Mouse (Mus musculus) megakaryocyte, adult 5-6 weeks (primary cell): ENCODE data around the gene Tarsl2. TPM values are rescaled to one million over a fixed set of nuclear protein-coding genes. Genes with fewer than 3 reads are reported as not detected.

Experiments used
- ATAC-seq: 2 replicates; pipeline ENCODE4 v1.8.0; 2016; ENCODE audit warnings: mild to moderate bottlenecking, inconsistent platforms; ENCODE audit not compliant: poor library complexity, severe bottlenecking
- total RNA-seq, 2 experiments: library from RNA; stranded (forward) in 1 of 2; stranded (reverse) in 1 of 2; fragments of 153-499, 151-499 nt in 1 of 2; fragments of 221-1000, 200-1000 nt in 1 of 2; gene quantifications; 2 replicates each; pipeline versions ENCODE4 v1.2.3 to v1.2.4; 2015 to 2017

The Tarsl2 gene
- total RNA-seq, 2 experiments from 2014 or later, result 3.4 to 11.6 TPM

DNA sequence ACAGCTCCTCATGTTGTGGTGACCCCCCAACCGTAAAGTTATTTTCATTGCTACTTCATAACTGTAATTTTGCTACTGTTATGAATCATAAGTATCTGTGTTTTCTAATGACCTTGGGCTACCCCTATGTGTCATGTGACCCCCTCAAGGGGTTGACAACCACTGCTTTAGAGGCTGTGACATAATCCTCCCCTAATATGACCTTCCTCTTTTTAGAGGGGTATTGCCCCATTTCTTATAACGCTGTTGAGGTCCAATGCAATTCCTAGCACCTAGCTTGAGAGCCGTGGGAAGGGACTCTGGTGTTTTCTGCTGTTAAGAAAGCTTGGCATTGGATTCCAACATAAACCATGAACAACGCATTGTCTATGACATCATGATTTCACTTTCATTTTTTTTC lies 6.0 kb downstream of the Tarsl2 start:
- ATAC-seq, result peak; percentile 62

GRCm38 (mm10) chr7:65657490-65658120 lies 12.9 kb downstream of the Tarsl2 start:
- ATAC-seq, result no peak

DNA sequence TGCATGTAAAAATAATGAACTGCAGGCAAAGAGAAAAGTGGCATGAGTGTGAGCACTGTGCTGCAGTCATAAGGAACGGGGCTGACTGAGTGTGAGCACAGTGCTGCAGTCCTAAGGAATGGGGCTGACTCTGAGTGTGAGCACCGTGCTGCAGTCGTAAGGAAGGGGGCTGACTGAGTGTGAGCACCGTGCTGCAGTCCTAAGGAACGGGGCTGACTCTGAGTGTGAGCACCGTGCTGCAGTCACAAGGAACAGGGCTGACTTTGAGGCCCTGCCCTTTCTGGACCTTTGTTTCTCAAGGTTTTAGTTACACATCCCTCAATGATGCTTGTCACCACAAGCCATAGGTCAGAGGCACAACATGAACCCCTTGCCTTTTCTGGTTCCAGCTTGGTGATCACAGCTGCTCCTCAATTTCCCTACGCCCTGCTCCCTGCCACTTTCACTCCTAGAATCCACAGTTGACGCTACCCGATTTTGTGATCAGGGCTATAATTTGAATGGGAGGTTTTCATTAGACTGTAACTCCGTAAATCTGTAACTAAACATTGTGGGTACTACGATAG lies 18.6 kb downstream of the Tarsl2 start:
- ATAC-seq, result no peak

DNA sequence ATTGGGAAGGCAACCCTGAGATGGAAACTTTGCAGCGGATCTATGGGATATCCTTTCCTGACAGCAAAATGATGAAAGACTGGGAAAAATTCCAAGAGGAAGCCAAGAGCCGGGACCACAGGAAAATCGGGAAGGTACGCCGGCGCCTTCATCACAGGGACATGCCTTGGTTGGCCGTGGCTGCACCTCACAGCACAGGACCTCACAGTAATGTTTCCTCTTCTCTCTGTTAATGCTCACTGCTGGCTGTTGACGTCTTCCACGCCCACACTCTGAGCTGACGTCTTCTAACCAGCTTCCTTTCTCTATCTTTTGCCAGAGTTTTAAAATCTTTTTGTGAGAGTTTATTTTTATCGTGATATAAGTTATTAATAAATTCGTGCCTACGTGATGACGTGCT lies 19.2 kb downstream of the Tarsl2 start:
- ATAC-seq, result no peak

DNA sequence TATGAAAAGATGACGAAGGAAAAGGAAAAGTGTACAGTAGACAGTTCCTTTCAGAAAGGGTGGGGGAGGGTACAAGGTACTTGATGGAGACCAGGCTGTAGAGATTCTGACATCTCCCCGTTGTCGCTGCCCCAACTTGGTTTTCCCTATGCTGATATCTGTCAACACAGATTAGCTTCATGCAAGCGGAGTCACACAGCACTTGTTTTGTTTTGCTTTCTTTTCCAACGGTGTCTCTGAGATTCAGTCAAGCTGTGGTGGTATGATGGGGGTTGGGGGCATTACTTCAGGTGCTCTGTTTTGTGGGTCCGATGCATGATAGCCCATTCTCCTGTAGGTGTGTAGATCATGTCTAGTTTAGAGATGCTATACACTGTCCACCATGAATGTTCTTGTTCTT lies 22.8 kb downstream of the Tarsl2 start:
- no peak for ATAC-seq

GRCm38 (mm10) chr7:65678050-65678449 lies 33.4 kb downstream of the Tarsl2 start:
- no peak for ATAC-seq

DNA sequence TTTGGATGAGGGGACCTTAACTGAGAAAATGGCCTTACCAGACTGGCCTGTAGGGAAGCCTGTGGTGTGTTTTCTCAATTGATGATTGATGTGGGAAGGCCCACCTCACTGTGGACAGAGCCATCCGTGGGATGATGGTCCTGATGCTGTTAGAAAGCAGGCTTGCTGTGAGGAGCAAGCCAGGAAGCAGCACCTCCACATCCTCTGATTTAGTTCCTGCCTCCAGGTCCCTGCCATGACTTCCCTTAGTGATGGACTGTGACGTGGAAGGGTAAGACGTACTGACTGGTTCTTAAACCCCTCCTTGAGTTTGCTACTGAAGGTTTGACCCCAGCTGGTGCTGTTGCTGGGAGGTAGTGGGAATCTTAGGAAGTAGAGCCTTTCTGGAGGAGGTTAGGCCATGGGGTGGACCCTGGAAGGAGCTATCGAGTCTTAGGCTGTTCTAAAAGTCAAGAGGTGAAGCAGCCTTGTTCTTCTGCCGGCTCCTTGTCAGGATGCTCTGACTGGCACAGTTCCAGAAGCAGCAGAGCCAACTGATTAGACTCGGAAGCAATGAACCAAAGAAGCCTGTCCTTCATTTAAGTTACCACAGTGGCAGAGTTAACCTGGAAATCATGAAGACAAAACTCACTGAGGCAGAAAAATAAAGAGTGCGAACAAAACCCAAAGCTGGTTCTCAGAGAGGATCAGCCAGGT lies 34.4 kb downstream of the Tarsl2 start:
- no peak for ATAC-seq

DNA sequence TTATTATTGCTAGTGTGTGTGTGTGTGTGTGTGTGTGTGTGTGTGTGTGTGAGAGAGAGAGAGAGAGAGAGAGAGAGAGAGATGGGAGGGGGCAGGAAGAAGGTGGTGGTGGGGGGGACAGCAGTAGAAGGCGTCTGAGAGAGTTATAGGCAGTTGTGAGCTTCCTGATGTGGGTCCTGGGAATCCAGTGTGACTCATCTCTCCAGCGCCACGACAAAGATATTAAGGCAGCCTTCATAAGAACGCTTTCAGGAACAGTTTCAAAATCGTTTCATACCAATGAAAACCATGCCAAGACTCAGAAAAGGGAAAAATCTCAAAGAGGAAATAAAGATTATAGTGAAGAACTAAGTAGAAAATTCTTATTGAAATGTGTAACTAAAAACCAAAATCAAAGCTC lies 36.5 kb downstream of the Tarsl2 start:
- no peak for ATAC-seq

DNA sequence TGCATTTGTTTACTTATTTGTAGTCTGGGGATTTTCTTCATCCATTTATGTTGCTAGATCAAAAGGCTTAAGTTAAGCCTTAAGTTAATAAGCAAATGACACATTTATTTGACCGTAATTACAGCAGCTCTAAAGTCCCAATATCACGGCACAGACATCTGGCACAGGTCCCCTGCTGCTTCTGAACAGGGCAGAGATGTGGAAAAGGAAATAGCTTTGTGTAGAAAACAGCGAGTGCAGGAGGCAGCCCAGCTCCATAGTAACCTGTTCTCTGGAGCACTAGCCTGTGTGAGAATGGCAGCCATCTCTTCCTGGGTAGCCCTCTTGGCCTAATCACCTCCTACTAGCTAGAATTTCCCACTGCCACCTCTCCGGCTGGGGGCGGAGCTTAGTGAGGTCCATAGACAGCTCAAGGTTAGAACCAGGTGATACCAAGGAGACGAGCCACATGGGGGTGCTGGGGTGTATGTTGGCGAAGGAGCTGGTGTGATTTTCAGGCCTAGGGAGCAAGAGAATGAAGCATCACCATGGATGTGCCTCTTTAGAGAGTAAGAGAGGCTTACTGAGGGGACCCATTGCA lies 39.6 kb downstream of the Tarsl2 start:
- ATAC-seq, result no peak

- ATAC-seq, result no peak
Observed at GRCm38 (mm10) chr7:65686664-65687063, 42.0 kb downstream of the Tarsl2 start.

- no peak for ATAC-seq
Observed at GRCm38 (mm10) chr7:65690869-65691268, 46.2 kb downstream of the Tarsl2 start, which contains the start of gene Tm2d3. Gene Tm2d3 (plus strand): TSS chr7:65691169.

DNA sequence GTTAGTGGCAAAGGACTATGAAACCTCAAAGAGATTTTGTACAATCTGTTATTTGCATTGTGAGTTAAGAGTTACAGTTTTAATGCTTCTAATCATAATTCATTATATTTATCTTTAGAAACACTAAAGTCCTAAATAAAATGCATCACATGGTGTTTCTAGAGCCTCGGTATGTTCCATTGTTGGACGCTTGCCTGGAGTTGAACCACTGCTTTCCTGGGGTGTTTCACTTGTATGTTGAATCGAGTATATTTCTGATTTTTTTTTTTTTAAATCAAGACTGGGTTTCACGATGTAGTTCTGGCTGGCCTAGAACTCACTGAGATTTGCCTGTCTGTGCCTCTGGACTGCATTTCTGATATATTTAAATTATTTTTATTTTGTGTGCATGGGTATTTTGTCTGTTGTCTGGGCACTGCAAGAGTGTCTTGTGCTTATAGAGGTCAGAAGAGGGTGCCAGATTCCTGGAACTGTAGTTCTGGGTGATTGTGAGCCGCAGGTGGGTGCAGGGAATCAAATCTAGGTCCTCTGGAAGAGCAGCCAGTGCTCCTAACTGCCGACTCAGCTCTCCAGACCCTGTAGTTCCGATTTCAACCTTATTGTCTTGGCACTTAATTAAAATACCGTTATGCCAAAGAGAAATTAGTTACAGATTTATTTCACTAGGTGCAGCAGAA lies 47.4 kb downstream of the Tarsl2 start:
- no peak for ATAC-seq

- peak; percentile 19 for ATAC-seq
Observed at GRCm38 (mm10) chr7:65692883-65693282, 48.2 kb downstream of the Tarsl2 start.

DNA sequence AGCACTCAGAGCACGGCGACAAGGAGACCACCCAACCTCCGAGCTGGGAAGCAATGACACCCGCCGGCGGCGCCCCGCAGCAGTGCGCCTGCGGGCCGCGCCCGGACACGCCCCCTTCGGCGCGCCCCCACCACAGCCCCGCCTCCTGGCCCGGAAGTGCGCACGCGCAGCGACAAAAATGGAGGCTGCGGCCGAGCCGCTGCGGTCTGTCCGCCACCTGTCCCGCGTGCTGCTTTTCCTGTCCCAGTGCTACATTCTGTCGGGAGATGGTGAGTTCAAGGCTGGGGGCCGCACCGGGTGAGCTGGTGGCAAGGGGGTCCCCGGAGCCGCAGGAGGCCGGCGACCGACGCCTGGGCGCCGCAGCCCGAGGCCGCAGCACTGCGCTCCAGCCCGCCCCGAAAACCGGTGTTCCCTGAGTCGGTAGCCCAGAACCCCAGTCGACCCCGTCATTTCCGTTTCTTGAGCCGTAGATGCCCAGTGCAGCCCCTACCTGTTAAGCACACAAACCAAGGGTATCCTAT lies 48.7 kb downstream of the Tarsl2 start:
- peak; percentile 93 for ATAC-seq

DNA sequence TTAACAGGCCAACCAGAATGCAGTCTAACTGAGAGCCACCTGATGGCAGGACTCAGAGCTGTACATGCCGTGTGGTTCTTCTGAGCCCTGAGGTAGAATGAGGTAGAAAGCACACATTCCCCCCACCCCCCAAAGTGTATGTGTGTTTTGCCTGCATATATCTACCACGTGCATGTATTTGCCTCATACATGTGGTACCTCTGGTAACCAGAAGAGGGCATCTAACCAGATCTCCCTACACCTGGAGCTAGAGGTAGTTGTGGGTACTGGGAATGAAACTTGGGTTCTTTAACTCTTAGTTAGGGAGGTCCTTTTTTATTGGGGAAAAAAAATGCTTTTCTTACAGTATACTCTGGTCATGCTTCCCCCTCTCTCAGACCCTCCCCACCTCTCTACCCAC lies 51.8 kb downstream of the Tarsl2 start:
- 0 out of 2 replicates have a peak, but pooled peaks have one; percentile 21 for ATAC-seq

- ATAC-seq, result no peak
Observed at GRCm38 (mm10) chr7:65702076-65702475, 57.4 kb downstream of the Tarsl2 start.

GRCm38 (mm10) chr7:65704818-65705242 lies 60.1 kb downstream of the Tarsl2 start:
- peak; percentile 96 for ATAC-seq

DNA sequence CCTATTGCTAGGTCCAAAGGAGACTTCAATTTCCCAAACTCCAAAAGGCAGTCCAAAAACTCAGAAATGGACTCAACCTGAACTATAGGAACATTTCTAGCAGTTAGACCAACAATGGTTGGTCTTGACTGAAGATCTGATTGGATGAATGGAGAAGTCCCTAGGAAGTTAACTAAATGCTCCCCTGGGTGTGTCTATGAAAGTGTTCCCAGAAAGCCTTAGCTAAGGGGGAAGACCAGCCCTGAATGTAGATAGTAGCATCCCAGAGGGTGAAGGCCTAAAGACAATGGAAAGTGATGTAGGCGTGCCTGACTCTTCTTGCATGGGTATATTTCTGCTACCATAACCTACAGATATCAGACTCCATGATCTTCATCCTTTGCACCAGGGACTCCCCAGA lies 63.8 kb downstream of the Tarsl2 start:
- ATAC-seq, result no peak

DNA sequence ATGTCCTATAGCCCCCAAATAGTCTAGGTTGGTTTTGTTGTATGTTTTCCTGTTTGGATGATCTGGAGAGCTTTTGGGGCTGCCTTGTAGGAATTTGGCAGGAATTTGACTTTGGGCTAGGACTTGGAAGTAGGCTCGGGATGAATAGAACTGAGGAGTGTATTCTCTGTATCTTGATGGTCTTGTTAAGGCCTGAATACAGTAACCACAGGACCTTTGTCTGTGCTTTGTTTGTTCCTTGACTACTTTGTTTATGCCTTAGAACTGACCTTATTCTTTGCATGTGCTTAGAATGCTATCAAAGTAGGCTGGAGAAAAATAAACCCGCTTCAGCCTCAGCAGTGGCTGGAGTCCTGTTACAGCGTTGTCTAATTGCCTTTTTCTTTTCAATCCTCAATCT lies 65.6 kb downstream of the Tarsl2 start:
- no peak for ATAC-seq

- ATAC-seq, result no peak
Observed at GRCm38 (mm10) chr7:65713782-65714181, 69.1 kb downstream of the Tarsl2 start.

DNA sequence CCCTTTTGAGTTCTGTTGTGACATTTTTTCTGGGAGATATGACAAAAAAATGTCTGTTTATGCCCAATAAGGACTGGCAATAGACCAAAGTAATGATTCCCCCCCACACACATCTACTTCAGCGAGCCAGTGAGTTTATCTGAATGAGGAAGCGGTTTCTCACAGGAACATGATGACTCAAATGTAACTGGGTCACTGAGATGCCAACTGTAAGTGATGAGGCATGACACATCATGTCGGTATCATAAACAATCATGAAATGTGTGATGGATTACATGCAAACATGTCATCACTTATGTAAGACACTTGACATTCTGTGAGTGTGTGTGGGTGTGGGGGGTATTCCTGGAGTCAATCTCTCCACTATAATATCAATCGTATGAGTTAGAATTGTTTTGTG lies 69.6 kb downstream of the Tarsl2 start:
- peak; percentile 40; the same call in 1 of the 2 replicates for ATAC-seq
